Mouse (Mus musculus) neural tube, embryonic 11.5 days (tissue): Measurements from ENCODE around the gene 1110059E24Rik. TPM values are rescaled to one million over a fixed set of nuclear protein-coding genes. Genes with fewer than 3 reads are reported as not detected.

Source experiments
- ATAC-seq: fragments of 200-750 bp; cut with Nextera tagmentation; 2 replicates; pipeline ENCODE4 v1.8.0; 2017; ENCODE audit warnings: moderate number of reproducible peaks, mild to moderate bottlenecking, moderate TSS enrichment, moderate library complexity; ENCODE audit not compliant: insufficient read depth, low FRiP score, low TSS enrichment
- DNase-seq: peaks from one replicate; pipeline ENCODE4 v3.0.0-alpha.2; 2015; ENCODE audit warnings: low spot score
- H3K27ac ChIP-seq: fragments of 300-500 bp; sonication (generic); 2 replicates; pipeline ENCODE4 v1.5.1; 2014; ENCODE audit warnings: low read depth, mild to moderate bottlenecking, low read length
- H3K27me3 ChIP-seq: fragments of 300-500 bp; sonication (generic); 2 replicates; pipeline ENCODE4 v1.6.1; 2014; ENCODE audit warnings: mild to moderate bottlenecking, low read length, mixed read lengths; ENCODE audit not compliant: control insufficient read depth, insufficient read depth
- H3K36me3 ChIP-seq: fragments of 300-500 bp; sonication (generic); 2 replicates; pipeline ENCODE4 v1.6.1; 2014; ENCODE audit warnings: mild to moderate bottlenecking, low read length, moderate library complexity, mixed read lengths; ENCODE audit not compliant: control insufficient read depth, insufficient read depth
- H3K4me1 ChIP-seq: fragments of 300-500 bp; sonication (generic); 2 replicates; pipeline ENCODE4 v1.6.1; 2014; ENCODE audit warnings: low read length, mixed read lengths; ENCODE audit not compliant: control insufficient read depth, insufficient read depth
- H3K4me2 ChIP-seq: fragments of 300-500 bp; sonication (generic); 2 replicates; pipeline ENCODE4 v1.6.1; 2014; ENCODE audit warnings: low read depth, mild to moderate bottlenecking, moderate library complexity
- H3K4me3 ChIP-seq: fragments of 300-500 bp; sonication (generic); 2 replicates; pipeline ENCODE4 v1.5.1; 2014; ENCODE audit warnings: low read depth, low read length
- H3K9ac ChIP-seq: fragments of 300-500 bp; sonication (generic); 2 replicates; pipeline ENCODE4 v1.6.1; 2014; ENCODE audit warnings: mild to moderate bottlenecking, low read length
- H3K9me3 ChIP-seq: fragments of 300-500 bp; sonication (generic); 2 replicates; pipeline ENCODE4 v1.6.1; 2016; ENCODE audit warnings: low read length; ENCODE audit not compliant: control insufficient read depth
- WGBS: fragments of 180-500 bp; shearing (Covaris S2); extraction: QIAGEN DNeasy Blood & Tissue Kit; methylation state at CpG from one replicate; pipeline ENCODE4 v1.1.7; 2014; 5-methylcytosine and 5-hydroxymethylcytosine counted together
- polyA plus RNA-seq: library from polyadenylated mRNA; unstranded; fragments of >200 nt; fragmentation: Nextera tagmentation; extraction: Ambion mirVana; gene quantifications from 2 replicates; pipeline ENCODE4 v1.2.1, GENCODE M21; 2014

1110059E24Rik gene
- polyA plus RNA-seq, 1 experiment from 2014 or later = 68.2 TPM

DNA sequence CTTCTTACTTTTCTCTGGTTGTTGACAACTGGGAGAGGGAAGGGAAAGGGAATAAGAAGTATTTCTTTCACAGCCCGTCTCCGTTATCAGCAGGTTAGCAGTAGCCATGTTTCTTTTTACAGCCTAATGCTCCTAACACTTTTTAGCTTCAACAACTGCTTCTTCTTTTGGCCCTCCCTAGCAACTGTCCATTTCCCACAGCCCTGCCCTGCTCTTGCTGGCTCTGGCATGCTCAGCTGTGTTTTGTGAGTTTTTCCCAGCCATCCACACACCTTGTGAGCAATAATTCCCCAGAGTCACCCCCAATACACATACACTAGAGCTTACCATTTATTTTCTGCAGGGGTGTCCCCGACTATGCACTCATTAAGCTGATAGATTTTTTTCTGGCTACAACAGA lies 75.3 kb downstream of the 1110059E24Rik start:
- no peaks in the 10 kb centered on the region for H3K36me3 ChIP-seq
- no peaks in the 10 kb centered on the region for H3K9me3 ChIP-seq
- no peaks in the 10 kb centered on the region for H3K4me1 ChIP-seq
- no peak overlapping the region for H3K4me3 ChIP-seq
- no peak overlapping the region for H3K4me2 ChIP-seq
- H3K27me3 ChIP-seq = no peaks in the 10 kb centered on the region
- no peak overlapping the region for H3K27ac ChIP-seq
- DNase-seq = no peak
- H3K9ac ChIP-seq = no peak overlapping the region
- ATAC-seq = no peak
- WGBS = 70% methylated on average over 3 of the region's 3 CpGs

DNA sequence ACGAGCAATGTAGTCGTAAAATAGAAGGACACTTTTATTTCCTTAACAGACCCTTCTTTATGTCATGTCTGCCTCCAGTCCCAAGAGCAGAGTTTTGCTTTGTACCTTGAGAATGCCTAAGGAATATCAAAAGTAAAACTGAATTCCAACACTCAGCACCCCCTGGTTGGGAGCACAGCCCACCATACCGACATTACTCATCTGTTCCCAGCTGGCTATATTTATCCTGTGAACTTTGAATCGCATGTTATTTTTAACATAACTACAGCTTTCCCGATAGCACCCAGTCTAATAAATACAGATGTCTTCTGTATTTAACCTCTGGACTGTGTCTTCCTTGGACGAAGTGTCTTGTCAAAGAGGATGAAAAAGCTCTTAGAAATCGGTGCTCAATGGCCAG lies 80.8 kb downstream of the 1110059E24Rik start:
- DNase-seq (no peak), ATAC-seq (no peak)
- H3K4me3 ChIP-seq = no peak overlapping the region
- H3K4me1 ChIP-seq = no peaks in the 10 kb centered on the region
- no peak overlapping the region for H3K27ac ChIP-seq
- no peaks in the 10 kb centered on the region for H3K36me3 ChIP-seq
- H3K27me3 ChIP-seq = no peaks in the 10 kb centered on the region
- H3K9ac ChIP-seq = no peak overlapping the region
- no peaks in the 10 kb centered on the region for H3K9me3 ChIP-seq
- no peak overlapping the region for H3K4me2 ChIP-seq
- 73% methylated on average over 7 of the region's 7 CpGs for WGBS

DNA sequence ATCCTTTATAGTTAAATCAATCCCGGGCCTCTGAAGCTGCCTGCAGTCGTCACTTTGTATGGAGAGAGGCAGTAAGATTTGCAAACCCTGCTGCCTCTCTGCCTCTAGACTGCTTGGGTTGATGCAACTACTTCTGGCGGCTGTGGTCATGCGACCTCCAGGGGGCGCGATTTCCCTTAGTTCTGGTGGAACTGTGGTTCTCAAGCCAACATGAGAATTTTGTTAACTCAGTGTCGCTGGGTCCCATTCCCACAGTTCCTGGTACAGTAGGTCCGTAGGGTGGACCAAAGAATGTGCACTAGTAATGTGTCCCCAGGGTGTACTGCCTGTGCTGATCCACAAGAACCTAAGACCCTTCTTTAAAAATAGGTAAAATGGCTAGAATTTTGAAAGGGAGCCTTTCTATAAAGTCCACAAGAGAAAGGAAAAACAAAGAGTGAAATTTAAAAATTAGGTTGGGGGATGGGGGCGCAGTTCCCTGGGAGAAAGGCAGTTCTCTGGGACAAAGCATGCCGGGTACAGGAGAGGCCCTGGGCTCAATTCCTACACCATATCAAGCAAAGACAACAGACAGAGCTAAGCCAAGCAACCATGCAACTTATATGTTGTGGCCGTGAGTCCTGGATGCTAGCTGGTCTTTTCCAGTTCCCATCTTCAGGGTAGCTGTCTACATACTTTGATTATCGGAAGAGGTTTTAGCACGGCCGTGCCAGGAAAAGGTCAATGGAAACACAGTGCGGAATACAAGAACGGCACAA lies 81.4 kb downstream of the 1110059E24Rik start:
- no peaks in the 10 kb centered on the region for H3K27me3 ChIP-seq
- ATAC-seq (peak; percentile 58), DNase-seq (peak; percentile 80)
- H3K9ac ChIP-seq = no peak overlapping the region
- H3K4me1 ChIP-seq = no peaks in the 10 kb centered on the region
- no peak overlapping the region for H3K27ac ChIP-seq
- no peak overlapping the region for H3K4me3 ChIP-seq
- no peaks in the 10 kb centered on the region for H3K36me3 ChIP-seq
- H3K9me3 ChIP-seq = no peaks in the 10 kb centered on the region
- WGBS = 44% methylated on average over 16 of the region's 16 CpGs
- no peak overlapping the region for H3K4me2 ChIP-seq

DNA sequence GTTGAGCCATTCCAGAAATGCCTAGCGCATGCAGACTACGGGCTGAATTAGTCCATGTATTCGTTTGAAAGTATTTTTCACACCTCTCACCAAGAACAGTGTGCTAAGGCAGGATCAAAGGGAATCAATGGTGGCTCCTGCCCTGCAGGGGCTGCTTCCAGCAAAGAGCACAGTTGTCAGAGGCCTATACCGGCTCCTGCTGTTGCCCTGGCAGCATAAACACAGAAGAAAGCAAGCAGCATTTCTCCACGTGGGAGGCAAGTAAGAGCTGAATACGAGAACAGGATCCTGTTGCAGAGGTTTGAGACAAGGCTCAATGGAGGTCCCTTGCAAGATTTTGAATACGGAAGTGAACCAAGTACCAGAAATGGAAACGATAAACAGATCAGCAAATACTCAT lies 82.0 kb downstream of the 1110059E24Rik start:
- WGBS = 49% methylated on average over 8 of the region's 8 CpGs
- Histone ChIP-seq H3K27me3 (no peaks in the 10 kb centered on the region), H3K9ac (no peak overlapping the region), H3K36me3 (no peaks in the 10 kb centered on the region), H3K4me3 (no peak overlapping the region), H3K4me2 (no peak overlapping the region), H3K4me1 (no peaks in the 10 kb centered on the region), H3K9me3 (no peaks in the 10 kb centered on the region), H3K27ac (no peak overlapping the region)
- DNase-seq = no peak
- no peak for ATAC-seq

DNA sequence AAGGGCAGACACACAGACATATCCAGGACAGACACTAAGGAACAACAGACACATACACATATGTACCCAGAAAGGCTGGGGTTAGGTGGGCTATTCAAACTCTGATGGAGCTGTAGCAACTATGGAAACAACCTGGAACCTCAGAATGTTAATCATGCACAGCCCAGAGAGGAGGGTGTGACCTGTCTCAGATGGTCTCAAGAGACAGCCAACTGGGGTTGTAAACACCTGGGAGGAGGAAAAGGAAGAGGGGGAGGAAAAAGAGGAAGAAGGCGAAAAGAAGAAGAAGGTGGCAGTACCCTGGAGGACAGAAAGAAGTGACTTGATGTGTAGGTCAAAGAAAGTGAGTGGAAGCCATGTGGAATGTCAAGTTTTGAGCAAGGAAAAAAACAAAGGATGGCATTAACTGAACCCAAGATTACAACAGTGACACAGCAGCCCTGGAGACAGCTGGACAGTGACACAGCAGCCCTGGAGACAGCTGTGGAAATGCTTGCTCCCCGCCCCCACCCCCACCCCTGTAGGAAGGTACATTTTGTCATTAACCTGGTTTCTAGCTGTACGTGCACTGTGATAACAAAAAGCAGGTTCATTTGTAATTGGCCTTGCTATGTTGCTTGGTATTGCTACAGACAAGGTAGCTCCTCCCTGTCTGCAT lies 84.1 kb downstream of the 1110059E24Rik start:
- 92% methylated on average over 3 of the region's 3 CpGs for WGBS
- H3K4me1 ChIP-seq = no peaks in the 10 kb centered on the region
- H3K27me3 ChIP-seq = no peaks in the 10 kb centered on the region
- DNase-seq (no peak), ATAC-seq (no peak)
- H3K36me3 ChIP-seq = no peaks in the 10 kb centered on the region
- H3K9me3 ChIP-seq = no peaks in the 10 kb centered on the region
- H3K27ac ChIP-seq = no peak overlapping the region
- H3K4me2 ChIP-seq = no peak overlapping the region
- no peak overlapping the region for H3K9ac ChIP-seq
- no peak overlapping the region for H3K4me3 ChIP-seq

DNA sequence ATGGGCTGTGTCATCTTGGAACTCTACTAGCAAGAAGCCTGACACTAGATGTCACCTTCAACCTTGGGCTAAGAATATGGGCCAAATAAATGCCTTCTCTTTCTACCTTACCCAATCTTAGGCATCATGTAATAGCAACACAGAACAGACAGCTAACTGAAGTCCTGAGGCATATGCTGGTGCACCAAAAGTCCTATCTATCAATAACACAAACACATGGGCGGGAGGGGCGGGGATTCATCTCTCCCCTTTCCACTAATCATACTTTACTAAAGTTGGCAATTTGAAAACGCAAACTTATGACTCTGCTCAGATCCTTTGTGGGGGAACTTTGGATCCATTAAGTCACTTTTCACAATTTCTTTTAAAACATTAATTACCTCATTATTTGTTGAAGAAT lies 84.8 kb downstream of the 1110059E24Rik start:
- ATAC-seq (no peak), DNase-seq (no peak)
- Histone ChIP-seq H3K4me2 (no peak overlapping the region), H3K9me3 (no peaks in the 10 kb centered on the region), H3K27me3 (no peaks in the 10 kb centered on the region), H3K4me1 (no peaks in the 10 kb centered on the region), H3K36me3 (no peaks in the 10 kb centered on the region), H3K27ac (no peak overlapping the region), H3K4me3 (no peak overlapping the region), H3K9ac (no peak overlapping the region)
- 89% methylated on average over 3 of the region's 3 CpGs for WGBS

DNA sequence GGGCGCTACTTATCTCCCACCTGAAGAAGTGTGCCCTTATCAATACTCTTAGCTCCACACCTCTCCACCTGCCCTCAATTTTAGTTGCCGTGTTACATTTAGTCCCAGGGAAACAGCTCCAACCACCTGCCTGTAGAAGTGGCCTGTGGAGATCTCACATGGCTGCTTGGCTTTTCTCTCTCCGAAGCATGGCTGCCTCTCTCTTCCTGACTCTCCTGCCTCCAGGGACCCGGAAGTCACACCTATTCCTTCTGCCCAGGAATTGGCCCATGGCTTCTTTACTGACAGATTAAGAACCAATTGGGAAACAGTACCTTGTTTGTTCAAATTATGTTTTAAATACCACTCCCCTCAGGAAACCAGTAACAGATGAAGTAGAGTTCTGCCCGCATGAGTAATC lies 86.3 kb downstream of the 1110059E24Rik start:
- no peak overlapping the region for H3K4me3 ChIP-seq
- DNase-seq = no peak
- H3K4me1 ChIP-seq = no peaks in the 10 kb centered on the region
- H3K9ac ChIP-seq = no peak overlapping the region
- no peaks in the 10 kb centered on the region for H3K27me3 ChIP-seq
- no peak overlapping the region for H3K4me2 ChIP-seq
- 95% methylated on average over 5 of the region's 5 CpGs for WGBS
- no peaks in the 10 kb centered on the region for H3K36me3 ChIP-seq
- ATAC-seq = no peak
- no peak overlapping the region for H3K27ac ChIP-seq
- H3K9me3 ChIP-seq = no peaks in the 10 kb centered on the region

DNA sequence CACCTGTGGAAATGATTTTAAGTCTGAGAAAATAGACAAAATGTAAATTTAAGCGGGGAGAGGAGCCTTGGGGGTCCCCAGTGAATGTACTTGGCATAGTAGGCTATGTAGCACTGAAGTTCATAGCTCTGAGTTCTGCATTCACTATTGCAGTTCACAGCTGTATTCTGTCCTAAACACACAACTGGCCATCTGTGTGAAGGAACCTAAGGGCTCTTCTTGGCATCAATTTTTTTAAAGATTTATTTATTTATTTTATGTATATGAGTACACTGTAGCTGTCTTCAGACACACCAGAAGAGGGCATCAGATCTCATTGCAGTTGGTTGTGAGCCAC lies 88.3 kb downstream of the 1110059E24Rik start:
- Histone ChIP-seq H3K9ac (no peak overlapping the region), H3K4me2 (no peak overlapping the region), H3K36me3 (no peaks in the 10 kb centered on the region), H3K27ac (no peak overlapping the region), H3K27me3 (no peaks in the 10 kb centered on the region), H3K4me3 (no peak overlapping the region), H3K9me3 (no peaks in the 10 kb centered on the region), H3K4me1 (no peaks in the 10 kb centered on the region)
- DNase-seq (no peak), ATAC-seq (peak; percentile 51; the same call in 1 of the 2 replicates)
- 5% methylated on average over 1 of the region's 1 CpGs for WGBS
